Mouse (Mus musculus): ENCODE results near the gene Fam45a.

The Fam45a gene

GRCm38 (mm10) chr19:60811098-60812035, at the start of gene Fam45a:
Gene Fam45a (plus strand): TSS chr19:60811585.
- peak; percentile 97 for DNase-seq

- no peak for DNase-seq
Observed at GRCm38 (mm10) chr19:60773366-60773765, 38.0 kb upstream of the Fam45a start.

DNA sequence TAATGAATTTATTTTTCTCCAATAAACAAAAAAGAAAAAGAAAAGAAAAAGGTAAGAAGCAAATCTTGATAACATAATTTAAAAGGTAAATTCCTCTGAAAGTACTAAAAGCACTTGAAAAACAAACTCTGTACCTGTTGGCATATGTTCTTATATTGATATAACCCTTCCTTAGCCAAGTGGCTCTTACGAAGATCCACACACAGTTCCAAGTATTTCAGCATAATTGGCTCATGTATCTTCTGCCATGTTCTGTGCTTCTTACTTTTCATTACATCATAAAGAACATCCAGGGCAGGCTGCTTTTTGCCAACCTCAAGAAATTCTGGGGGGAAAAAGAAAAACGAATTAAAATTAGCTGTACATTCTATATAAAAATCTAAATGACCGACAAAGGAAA, 29.4 kb upstream of the Fam45a start:
- DNase-seq: no peak

DNA sequence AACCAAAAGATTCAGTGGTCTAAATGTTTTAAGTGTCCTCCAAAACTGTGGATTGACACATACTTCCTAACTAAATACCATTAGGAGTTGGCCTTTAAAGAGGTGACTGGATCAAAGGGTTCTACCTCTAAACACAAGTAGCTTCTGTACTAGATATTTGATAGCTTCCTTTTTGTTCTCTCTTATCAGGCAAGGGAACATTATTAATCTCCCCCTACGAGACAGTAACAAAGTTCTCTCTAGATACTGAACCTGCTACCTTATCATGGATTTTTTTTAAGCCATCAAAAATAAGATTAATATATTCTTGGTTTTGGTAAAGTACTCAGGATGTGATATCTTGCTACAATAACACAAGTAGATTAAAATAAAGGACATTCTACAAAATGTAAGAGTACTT, 26.7 kb upstream of the Fam45a start:
- no peak for DNase-seq

- no peak for DNase-seq
Observed at GRCm38 (mm10) chr19:60787465-60788150, 23.8 kb upstream of the Fam45a start.

DNA sequence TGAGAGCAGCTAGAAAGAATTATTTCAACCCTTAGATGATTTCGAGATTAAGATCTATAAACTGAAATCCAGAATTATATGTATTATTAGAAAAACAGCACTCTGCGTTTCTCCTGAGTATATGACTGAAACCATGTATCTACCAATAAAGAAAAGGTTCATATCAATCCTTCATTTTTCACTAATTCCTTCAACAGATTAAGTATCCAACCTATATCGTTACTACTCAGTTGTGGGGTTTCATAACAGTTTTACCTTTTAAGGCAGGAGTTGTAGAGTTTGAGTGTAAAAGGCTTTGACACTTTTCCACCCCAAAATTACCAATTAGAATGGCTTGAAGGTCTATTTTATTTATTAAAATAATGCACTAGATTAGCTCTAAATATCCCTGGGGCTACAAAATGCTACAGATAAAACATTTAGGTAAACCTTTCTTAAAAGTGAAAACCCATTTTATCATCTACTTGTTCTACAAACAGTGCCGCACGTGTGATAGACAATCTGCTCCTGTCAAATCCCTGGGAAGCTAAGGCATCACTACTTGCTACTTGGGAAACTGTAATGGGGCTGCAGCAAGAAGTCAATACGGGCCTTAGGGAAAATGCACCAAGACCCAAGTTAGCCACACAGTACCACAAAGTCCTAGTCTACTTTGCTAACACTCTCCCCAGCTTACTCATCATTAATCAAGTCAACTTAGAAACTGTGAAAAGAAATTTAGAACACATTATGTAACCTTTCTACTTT, 23.0 kb upstream of the Fam45a start:
- no peak for DNase-seq

DNA sequence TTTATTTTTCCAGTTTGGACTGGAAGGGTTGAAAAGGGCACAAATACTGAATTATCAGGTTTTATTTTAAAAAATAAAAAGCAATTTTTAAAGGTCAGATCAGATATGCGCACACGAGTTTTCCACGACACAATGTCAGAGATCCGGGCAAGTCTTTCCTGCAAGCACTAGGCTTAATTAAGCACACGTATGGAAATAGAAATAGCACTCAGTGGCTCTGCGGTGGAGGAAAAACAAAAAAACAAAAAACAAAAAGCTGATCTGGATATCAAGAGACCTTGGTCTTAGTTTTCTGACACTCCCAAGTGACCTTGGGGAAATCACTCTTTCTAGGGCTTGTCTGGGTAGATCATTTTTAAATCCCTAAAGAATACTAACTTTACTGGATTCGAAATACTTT, 21.9 kb upstream of the Fam45a start:
- no peak for DNase-seq

DNA sequence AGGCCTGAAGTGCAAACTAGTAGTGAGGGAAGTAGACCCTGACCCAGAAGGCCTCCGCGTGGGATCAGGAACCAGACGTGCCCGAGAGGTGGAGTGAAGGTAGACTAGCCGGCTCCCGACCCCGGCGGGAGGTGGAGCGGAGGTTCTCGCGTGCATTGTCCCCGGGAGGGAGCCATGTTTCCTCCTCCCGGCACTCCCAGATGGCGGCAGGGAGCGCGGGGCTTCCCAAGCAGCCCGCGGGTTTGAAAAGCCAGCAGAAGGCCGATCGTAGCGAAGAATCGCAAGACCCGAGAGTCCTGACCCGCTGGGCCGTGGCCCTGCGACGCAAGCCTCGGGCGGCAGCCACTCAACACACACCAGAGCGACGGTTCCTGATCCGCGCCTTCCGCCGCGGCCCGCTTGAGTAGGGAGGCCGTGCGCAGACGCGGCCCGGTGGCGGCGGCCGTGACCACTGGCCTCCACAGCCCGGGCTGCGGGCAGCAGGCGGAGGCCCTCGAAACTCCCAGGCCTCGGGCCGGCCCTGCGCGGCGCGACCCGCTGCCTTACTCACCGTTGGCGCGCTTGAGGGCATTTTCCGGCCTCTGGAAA, 21.4 kb upstream of the Fam45a start:
- peak; percentile 71 for DNase-seq

DNA sequence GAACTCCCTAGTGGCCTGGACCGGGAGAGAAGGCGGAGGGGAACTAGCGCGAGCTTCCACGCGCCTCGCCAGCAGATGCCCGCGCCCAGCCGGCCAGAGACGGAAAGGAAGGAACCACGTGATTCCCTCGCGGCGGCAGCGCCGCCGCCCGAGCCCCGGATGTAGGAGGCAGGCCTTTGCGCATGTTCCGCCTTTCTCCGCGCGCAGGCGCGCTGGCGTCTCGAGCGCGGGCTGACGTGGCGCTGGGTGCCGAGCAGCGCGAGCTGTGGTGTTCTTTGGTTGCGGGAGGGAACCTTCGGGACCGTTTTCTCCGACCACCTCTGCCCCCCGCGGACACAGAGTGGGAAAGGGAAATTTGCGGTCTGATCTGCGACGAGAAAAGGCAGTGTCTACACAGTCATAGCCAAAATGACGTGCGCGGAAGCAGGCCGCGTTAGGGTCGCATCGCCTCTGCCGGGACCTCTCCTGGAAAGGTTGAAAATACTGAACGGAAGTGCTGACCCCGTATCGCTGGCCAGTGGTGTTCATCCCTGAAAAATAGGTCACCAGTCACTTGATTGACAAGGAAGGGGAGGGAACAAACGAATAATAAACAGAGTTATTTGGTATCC, 20.7 kb upstream of the Fam45a start, which contains the start of gene Eif3a:
TSS of gene Eif3a (minus strand) at position 108 of the 611 bp plus-strand sequence.
- peak; percentile 96 for DNase-seq

GRCm38 (mm10) chr19:60791164-60791563, 20.2 kb upstream of the Fam45a start:
- DNase-seq: no peak

GRCm38 (mm10) chr19:60793170-60793707, 18.1 kb upstream of the Fam45a start:
- no peak for DNase-seq

GRCm38 (mm10) chr19:60795244-60795643, 16.1 kb upstream of the Fam45a start:
- no peak for DNase-seq

GRCm38 (mm10) chr19:60797415-60797814, 14.0 kb upstream of the Fam45a start:
- DNase-seq: no peak

GRCm38 (mm10) chr19:60799867-60800569, 11.4 kb upstream of the Fam45a start:
- peak; percentile 83 for DNase-seq

GRCm38 (mm10) chr19:60804903-60805302, 6.5 kb upstream of the Fam45a start:
- no peak for DNase-seq

- DNase-seq: no peak
Observed at GRCm38 (mm10) chr19:60809927-60810326, 1.5 kb upstream of the Fam45a start.

DNA sequence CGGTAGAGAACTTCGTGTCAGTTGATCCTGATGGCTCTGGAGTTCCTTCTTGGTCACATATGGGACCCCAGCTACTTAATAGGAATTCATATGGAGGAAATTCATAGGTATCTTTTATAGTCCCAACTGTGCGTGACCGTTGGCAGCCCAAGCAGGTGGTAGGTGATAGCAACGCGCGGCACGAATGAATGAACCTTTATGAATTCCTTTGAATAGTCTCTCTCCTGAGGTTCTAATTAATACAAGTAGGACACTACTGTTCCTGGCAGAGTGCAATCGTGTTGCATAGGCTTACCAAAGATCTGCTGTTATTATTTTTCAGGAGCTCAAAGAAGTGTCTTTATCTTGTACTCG, 628 bp downstream of the Fam45a start:
- peak; percentile 42 for DNase-seq

DNA sequence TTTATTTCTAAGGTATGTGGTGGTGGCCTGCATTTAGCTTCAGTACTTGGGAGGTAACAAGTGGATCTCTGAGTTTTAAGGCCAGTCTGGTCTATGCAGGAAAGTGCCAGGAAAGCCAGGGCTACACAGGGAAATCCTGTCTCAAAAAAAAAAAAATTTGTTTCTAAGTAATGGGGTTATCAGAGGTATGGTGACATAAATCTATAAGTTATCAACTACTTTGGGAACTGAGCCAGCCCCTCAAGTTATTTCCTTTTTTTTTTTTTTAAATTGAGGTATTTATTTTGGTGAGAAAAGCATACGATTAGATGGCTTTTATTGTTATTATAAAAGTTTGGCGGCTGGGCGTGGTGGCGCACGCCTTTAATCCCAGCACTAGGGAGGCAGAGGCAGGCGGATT, 1.7 kb downstream of the Fam45a start:
- no peak for DNase-seq

GRCm38 (mm10) chr19:60818677-60819076, 7.3 kb downstream of the Fam45a start:
- no peak for DNase-seq

DNA sequence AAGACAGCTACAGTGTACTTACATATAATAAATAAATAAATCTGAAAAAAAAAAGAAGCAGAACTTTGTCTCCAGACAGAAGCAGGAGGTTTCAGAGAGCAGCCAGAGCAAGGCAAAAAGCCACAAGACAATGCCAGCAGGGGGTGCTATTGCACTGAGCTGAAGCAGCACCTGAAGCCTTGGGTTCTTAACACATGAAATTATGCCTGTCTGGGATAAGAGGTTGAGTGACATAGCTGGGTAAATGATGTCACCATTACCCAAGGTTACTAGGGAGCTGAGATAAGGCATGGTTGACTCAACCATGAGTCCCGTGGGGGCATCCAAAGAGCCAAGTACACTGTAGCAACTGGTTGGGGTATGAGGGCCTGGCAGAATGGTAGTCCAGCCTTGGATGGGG, 26.4 kb downstream of the Fam45a start:
- peak; percentile 85 for DNase-seq

GRCm38 (mm10) chr19:60843324-60843723, 31.9 kb downstream of the Fam45a start:
- DNase-seq: peak; percentile 21

Measured in liver (tissue).